Mouse (Mus musculus) hindbrain, embryonic 14.5 days (tissue): ENCODE measurements around the gene Entpd8. TPM values are rescaled to one million over a fixed set of nuclear protein-coding genes. Genes with fewer than 3 reads are reported as not detected.

ENCODE experiments used
- ATAC-seq: fragments of 200-750 bp; cut with Nextera tagmentation; 2 replicates; pipeline ENCODE4 v1.8.0; 2017; ENCODE audit warnings: moderate number of reproducible peaks, mild to moderate bottlenecking, moderate TSS enrichment, moderate library complexity; ENCODE audit not compliant: low FRiP score
- DNase-seq: peaks from one replicate; pipeline ENCODE4 v3.0.0-alpha.2; 2015; ENCODE audit warnings: low spot score
- H3K27ac ChIP-seq: fragments of 300-500 bp; sonication (generic); 2 replicates; pipeline ENCODE4 v1.5.1; 2014; ENCODE audit warnings: mild to moderate bottlenecking, moderate library complexity
- H3K27me3 ChIP-seq: fragments of 300-500 bp; sonication (generic); 2 replicates; pipeline ENCODE4 v1.6.1; 2014; ENCODE audit warnings: mild to moderate bottlenecking, low read length, mixed read lengths; ENCODE audit not compliant: control insufficient read depth, insufficient read depth
- H3K36me3 ChIP-seq: fragments of 300-500 bp; sonication (generic); replicated peaks from 2 replicates; pipeline ENCODE4 v1.6.1; 2014; ENCODE audit not compliant: control insufficient read depth, insufficient read depth
- H3K4me1 ChIP-seq: fragments of 300-500 bp; sonication (generic); replicated peaks from 2 replicates; pipeline ENCODE4 v1.6.1; 2014; ENCODE audit warnings: antibody characterized with exemption, low read length, mixed read lengths; ENCODE audit not compliant: control insufficient read depth, insufficient read depth
- H3K4me2 ChIP-seq: fragments of 300-500 bp; sonication (generic); replicated peaks from 2 replicates; pipeline ENCODE4 v1.6.1; 2014; ENCODE audit warnings: mild to moderate bottlenecking, moderate library complexity
- H3K4me3 ChIP-seq: fragments of 300-500 bp; sonication (generic); replicated peaks from 2 replicates; pipeline ENCODE4 v1.5.1; 2014; ENCODE audit warnings: mild to moderate bottlenecking, low read length
- H3K9ac ChIP-seq: fragments of 300-500 bp; sonication (generic); 2 replicates; pipeline ENCODE4 v1.6.1; 2014
- H3K9me3 ChIP-seq: fragments of 300-500 bp; sonication (generic); 2 replicates; pipeline ENCODE4 v1.6.1; 2016; ENCODE audit warnings: low read length; ENCODE audit not compliant: control insufficient read depth
- WGBS: fragments of 180-500 bp; shearing (Covaris S2); extraction: QIAGEN DNeasy Blood & Tissue Kit; methylation state at CpG from one replicate; pipeline ENCODE4 v1.1.7; 2014; 5-methylcytosine and 5-hydroxymethylcytosine counted together
- polyA plus RNA-seq: library from polyadenylated mRNA; unstranded; fragments of >200 nt; fragmentation: Nextera tagmentation; extraction: Ambion mirVana; gene quantifications from 2 replicates; pipeline ENCODE4 v1.2.1, GENCODE M21; 2014

Gene Entpd8
- polyA plus RNA-seq, 1 experiment from 2014 or later: not detected

DNA sequence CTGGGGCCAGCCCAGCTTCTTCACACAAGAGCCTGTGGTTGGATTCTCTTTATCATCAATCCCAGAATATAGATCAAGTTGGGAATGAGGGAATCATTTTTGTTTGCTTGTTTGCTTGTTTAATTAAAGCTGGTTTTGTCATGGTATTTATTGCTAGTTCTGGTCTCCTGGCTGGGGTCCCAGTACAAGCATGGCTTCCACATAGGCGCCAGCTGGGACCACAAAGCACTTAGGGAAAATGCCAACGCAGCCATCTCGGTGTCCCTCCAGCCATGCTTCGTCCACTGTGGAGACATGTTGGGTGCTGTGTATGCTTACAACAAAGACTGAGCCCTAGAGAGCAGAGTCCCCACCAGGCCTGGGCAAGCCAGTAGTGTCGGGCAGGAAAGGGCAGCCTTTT lies 5.5 kb downstream of the Entpd8 start:
- Histone ChIP-seq H3K9me3 (no peaks in the 10 kb centered on the region), H3K9ac (no peak overlapping the region), H3K4me2 (no peak overlapping the region), H3K36me3 (no peaks in the 10 kb centered on the region), H3K4me1 (no peaks in the 10 kb centered on the region), H3K27ac (no peak overlapping the region), H3K27me3 (no peaks in the 10 kb centered on the region), H3K4me3 (no peak overlapping the region)
- 78% methylated on average over 5 of the region's 5 CpGs for WGBS
- ATAC-seq (no peak), DNase-seq (no peak)

DNA sequence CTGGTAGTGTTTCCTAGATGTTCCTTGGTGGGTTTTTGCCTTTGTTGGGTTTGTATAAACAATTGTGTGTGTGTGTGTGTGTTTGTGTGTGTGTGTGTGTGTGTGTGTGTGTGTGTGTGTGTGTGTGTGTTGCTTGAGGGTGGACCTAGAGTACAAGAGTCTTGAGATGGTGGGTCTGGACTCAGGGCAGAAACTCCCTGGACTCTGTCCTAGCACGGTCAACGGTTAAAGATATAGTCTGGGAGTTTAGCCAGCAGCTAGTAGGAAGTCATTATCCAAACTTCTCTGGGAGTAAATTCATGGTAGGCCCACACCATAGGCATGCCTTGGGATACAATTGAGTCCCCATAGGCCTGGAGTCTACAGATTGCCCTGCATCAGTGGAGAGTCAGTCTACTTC lies 7.7 kb downstream of the Entpd8 start:
- H3K4me3 ChIP-seq: no peak overlapping the region
- H3K4me1 ChIP-seq: no peaks in the 10 kb centered on the region
- no peaks in the 10 kb centered on the region for H3K9me3 ChIP-seq
- ATAC-seq (no peak), DNase-seq (no peak)
- no peak overlapping the region for H3K9ac ChIP-seq
- H3K36me3 ChIP-seq: no peaks in the 10 kb centered on the region
- H3K27ac ChIP-seq: no peak overlapping the region
- no peaks in the 10 kb centered on the region for H3K27me3 ChIP-seq
- WGBS: 96% methylated on average over 2 of the region's 2 CpGs
- no peak overlapping the region for H3K4me2 ChIP-seq

DNA sequence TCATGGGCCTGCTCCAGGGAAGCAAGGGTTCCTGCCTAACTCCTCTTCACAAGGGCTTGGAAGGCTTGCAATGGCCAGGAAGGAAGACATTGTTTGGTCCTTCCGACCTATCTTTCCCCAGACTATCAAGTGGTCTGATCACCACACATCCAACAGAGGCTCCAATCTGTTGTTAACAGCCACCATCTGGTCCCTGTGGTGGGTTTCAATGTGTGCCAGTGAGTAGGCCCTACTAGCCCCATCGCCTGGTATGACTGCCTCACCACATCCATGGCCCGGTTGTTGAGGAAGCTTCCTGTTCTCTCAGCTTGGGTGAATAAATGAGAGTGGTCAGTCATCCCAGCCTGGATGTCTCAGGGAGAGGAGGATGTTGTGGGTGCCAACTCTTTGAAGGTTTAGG lies 8.5 kb downstream of the Entpd8 start:
- H3K36me3 ChIP-seq: no peaks in the 10 kb centered on the region
- no peaks in the 10 kb centered on the region for H3K27me3 ChIP-seq
- H3K4me1 ChIP-seq: no peaks in the 10 kb centered on the region
- ATAC-seq (no peak), DNase-seq (no peak)
- H3K27ac ChIP-seq: no peak overlapping the region
- no peak overlapping the region for H3K4me3 ChIP-seq
- H3K9me3 ChIP-seq: no peaks in the 10 kb centered on the region
- no peak overlapping the region for H3K9ac ChIP-seq
- 94% methylated on average over 3 of the region's 3 CpGs for WGBS
- no peak overlapping the region for H3K4me2 ChIP-seq

DNA sequence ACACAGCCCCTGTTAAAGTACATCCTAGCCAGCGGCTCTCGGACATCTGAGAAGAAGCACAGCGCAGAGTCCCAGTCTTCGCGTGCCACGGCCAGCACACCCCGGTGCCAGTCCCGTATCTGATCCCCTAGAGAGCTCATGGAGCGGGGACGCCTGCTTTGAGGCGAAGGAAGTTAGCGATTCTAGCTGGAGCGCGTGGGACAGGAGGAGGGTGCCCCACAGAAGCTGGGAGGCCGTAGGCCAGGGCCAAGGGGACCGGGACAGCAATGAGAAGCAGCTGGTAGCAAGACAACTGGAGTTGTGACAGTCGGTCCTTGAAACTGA lies 14.6 kb downstream of the Entpd8 start:
- WGBS: 49% methylated on average over 17 of the region's 17 CpGs
- Histone ChIP-seq H3K9ac (no peak overlapping the region), H3K27me3 (peaks cover 5% of the 10 kb centered on the region), H3K27ac (no peak overlapping the region), H3K4me1 (peaks cover 7% of the 10 kb centered on the region; the same call in 1 of the 2 replicates), H3K9me3 (no peaks in the 10 kb centered on the region), H3K4me2 (no peak overlapping the region; the same call in 1 of the 2 replicates), H3K4me3 (no peak overlapping the region), H3K36me3 (no peaks in the 10 kb centered on the region)
- ATAC-seq (no peak), DNase-seq (no peak)

DNA sequence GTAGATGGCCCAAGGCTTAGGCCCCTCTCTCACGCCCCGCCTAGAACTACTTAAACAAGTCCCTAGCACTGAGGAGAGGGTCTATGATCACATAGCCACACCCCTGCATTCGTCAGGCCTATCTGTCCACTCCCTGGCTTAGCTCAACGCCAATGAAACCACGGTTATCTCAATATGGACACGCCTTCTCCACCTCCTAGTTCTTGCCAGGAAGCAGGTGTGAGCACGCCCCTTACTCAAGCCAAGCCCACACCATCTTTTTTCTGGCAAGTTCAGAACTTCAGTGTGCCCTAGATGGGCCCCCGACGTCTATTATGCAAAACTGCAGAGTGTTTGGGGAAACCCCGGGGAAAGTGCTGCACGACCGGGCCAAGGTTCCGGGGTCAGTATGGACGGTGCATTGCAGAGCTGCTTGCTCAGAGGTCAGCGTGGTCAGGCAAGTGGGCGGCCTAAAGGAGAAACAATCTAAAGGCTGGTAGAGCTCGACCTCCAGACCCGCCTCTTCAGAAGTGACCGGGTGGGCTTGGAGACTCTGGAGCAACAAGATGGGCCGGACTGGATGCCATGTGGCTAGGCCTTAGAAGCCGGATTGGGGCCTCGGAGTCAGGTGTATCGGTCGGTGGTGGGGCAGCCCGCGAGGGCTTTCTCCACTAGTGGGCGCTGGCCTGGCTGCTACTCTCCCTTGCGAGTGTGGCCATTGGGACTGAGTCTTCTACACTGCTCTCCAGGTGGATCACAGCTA lies 15.2 kb downstream of the Entpd8 start, which contains the start of gene Noxa1:
Noxa1 (minus strand) TSS at position 41 of the 742 bp plus-strand sequence.
- Histone ChIP-seq H3K4me1 (peaks cover 12% of the 10 kb centered on the region; the same call in 1 of the 2 replicates), H3K27ac (no peak within 1 kb of the TSS), H3K9ac (no peak within 1 kb of the TSS), H3K36me3 (no peaks in the 10 kb centered on the region), H3K4me3 (no peak within 1 kb of the TSS), H3K4me2 (no peak within 1 kb of the TSS; the same call in 1 of the 2 replicates), H3K27me3 (peaks cover 5% of the 10 kb centered on the region), H3K9me3 (no peaks in the 10 kb centered on the region)
- ATAC-seq (no peak), DNase-seq (no peak)
- 51% methylated on average over 28 of the region's 28 CpGs for WGBS

DNA sequence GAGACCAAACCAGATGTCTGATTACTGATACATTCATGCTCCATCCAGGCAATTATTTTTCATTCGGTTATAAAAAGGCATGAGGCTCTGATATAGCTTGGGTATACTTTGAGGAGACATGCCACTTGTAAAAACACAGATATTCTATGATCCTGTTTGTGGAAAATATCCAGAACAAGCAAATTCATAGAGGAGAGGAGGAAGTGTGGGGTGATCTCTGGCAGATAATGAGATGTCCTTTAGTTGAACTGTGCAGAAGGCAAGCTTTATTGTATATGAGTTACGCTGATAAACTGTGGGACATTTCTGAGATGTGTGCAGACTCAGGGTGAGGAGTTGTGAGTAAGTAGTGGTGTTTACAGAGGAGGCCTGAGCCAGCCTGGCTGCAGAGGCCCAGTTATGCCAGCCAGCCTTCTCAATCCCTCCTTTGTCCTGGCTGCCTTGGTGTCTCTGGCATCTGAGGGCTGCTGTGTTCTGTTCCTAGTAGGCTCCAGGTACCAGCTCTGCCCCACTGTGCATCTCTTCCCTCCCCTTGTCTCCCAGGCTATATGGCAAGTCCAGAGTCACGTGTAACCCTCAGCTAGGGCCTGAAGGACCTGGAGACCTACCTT lies 18.0 kb downstream of the Entpd8 start:
- no peak for ATAC-seq
- Histone ChIP-seq H3K4me1 (peaks cover 12% of the 10 kb centered on the region; the same call in 1 of the 2 replicates), H3K27me3 (peaks cover 5% of the 10 kb centered on the region), H3K27ac (no peak overlapping the region), H3K4me2 (no peak overlapping the region), H3K36me3 (no peaks in the 10 kb centered on the region), H3K9ac (no peak overlapping the region), H3K4me3 (no peak overlapping the region), H3K9me3 (no peaks in the 10 kb centered on the region)
- no peak for DNase-seq
- 75% methylated on average over 3 of the region's 3 CpGs for WGBS

DNA sequence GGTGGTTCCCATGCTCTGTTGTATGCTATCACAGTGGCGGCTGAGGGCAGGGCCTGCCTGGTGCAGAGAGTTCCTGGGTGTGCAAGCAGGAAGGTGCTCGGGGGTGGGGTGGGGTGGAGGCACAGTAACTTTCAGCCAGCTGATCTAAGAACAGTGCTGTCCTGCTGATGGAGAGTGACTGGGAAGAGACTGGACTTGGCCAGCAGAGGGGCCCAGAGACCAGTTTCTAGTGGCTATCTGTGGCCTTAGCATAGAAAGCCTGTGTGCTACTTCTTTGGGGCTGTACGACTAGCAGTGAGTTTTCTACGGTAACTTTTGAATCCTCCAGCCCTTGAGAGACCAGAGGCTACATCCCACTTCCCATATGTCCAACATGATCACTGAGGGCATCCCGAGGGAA lies 18.9 kb downstream of the Entpd8 start:
- WGBS: 33% methylated on average over 5 of the region's 5 CpGs
- Histone ChIP-seq H3K4me1 (peaks cover 12% of the 10 kb centered on the region; the same call in 1 of the 2 replicates), H3K4me2 (no peak overlapping the region), H3K9me3 (no peaks in the 10 kb centered on the region), H3K36me3 (no peaks in the 10 kb centered on the region), H3K27ac (no peak overlapping the region; the same call in 1 of the 2 replicates), H3K4me3 (no peak overlapping the region), H3K9ac (no peak overlapping the region), H3K27me3 (peaks cover 3% of the 10 kb centered on the region)
- ATAC-seq (peak; percentile 66; the same call in 1 of the 2 replicates), DNase-seq (peak; percentile 57)

DNA sequence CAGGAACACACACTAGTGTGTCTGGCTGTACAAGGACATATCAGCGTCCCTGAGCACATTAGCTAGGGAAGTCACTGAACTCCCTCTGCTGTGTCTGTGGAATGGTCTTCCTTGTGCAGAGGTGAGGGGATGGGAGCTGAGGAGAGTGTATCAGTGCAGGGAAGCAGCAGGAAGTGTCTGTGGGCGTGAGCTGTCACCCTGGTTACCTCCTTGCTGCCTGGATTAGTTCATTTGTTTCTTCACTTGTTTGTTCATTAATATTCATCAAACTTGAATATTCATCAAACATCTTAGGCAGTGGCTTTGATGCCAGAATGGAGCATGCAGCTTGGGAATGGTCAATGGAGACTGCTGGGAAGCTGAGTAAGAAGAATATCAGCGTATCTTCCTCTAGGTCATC lies 19.6 kb downstream of the Entpd8 start:
- Histone ChIP-seq H3K4me1 (peaks cover 12% of the 10 kb centered on the region; the same call in 1 of the 2 replicates), H3K4me3 (no peak overlapping the region), H3K27me3 (no peaks in the 10 kb centered on the region), H3K9me3 (no peaks in the 10 kb centered on the region), H3K36me3 (no peaks in the 10 kb centered on the region), H3K9ac (no peak overlapping the region), H3K27ac (no peak overlapping the region; the same call in 1 of the 2 replicates), H3K4me2 (no peak overlapping the region)
- ATAC-seq: no peak
- no peak for DNase-seq
- 37% methylated on average over 3 of the region's 3 CpGs for WGBS

DNA sequence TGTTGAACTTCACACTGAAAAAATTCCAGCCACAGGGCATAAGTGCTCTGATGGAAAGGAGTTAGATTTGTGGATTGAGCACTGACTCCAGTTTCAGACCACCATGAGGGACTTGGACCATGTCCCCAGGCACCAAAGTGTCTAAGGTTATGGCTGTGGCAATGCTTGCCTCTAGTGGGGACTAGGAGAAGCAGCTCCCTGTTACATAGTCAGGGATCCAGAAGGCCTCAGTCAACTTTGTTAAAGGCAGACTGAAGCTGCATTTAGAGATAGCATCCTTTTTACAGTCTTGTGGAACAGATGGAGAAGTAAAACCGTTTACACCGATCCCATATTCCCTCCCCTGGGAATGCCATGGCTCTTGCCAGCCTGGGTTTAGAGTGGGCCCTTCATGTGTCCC lies 24.0 kb downstream of the Entpd8 start:
- H3K27ac ChIP-seq: no peak overlapping the region
- WGBS: 87% methylated on average over 2 of the region's 2 CpGs
- no peaks in the 10 kb centered on the region for H3K27me3 ChIP-seq
- no peaks in the 10 kb centered on the region for H3K9me3 ChIP-seq
- ATAC-seq (no peak), DNase-seq (no peak)
- H3K36me3 ChIP-seq: no peaks in the 10 kb centered on the region
- H3K4me1 ChIP-seq: peaks cover 11% of the 10 kb centered on the region; the same call in 1 of the 2 replicates
- no peak overlapping the region for H3K9ac ChIP-seq
- no peak overlapping the region for H3K4me2 ChIP-seq
- H3K4me3 ChIP-seq: no peak overlapping the region
